Mouse (Mus musculus) liver, adult 2 months (tissue): ENCODE results near the gene Cdh15. TPM values are rescaled to one million over a fixed set of nuclear protein-coding genes. Genes with fewer than 3 reads are reported as not detected.

Source experiments
- DNase-seq: peaks from one replicate; pipeline ENCODE4 v3.0.0-alpha.2; 2011; ENCODE audit warnings: low read depth, low spot score; ENCODE audit errors: extremely low read depth
- H3K27ac ChIP-seq: fragments of 200-500 bp; replicated peaks from 2 replicates; pipeline ENCODE4 v1.5.1; 2012; ENCODE audit warnings: low read depth, mild to moderate bottlenecking, control low read depth, inconsistent platforms, low read length; ENCODE audit not compliant: insufficient read depth
- H3K27me3 ChIP-seq: fragments of 200-500 bp; 2 replicates; pipeline ENCODE4 v1.6.1; 2012; ENCODE audit warnings: mild to moderate bottlenecking, moderate library complexity, low read length, inconsistent platforms; ENCODE audit not compliant: control insufficient read depth, insufficient read depth
- H3K36me3 ChIP-seq: fragments of 200-500 bp; 2 replicates; pipeline ENCODE4 v1.6.1; 2012; ENCODE audit warnings: low read length, inconsistent platforms; ENCODE audit not compliant: control insufficient read depth, insufficient read depth
- H3K4me1 ChIP-seq: fragments of 200-500 bp; 2 replicates; pipeline ENCODE4 v1.6.1; 2011; ENCODE audit warnings: low read length; ENCODE audit not compliant: control insufficient read depth, insufficient read depth
- H3K4me3 ChIP-seq: fragments of 200-500 bp; 2 replicates; pipeline ENCODE4 v1.5.1; 2011; ENCODE audit warnings: low read depth, mild to moderate bottlenecking, control low read depth, low read length, moderate library complexity; ENCODE audit not compliant: insufficient read depth
- H3K79me2 ChIP-seq: fragments of 200-500 bp; 2 replicates; pipeline ENCODE4 v1.6.1; 2012; ENCODE audit warnings: inconsistent platforms, mild to moderate bottlenecking, low read length, moderate library complexity; ENCODE audit not compliant: control insufficient read depth, insufficient read depth
- H3K9ac ChIP-seq: fragments of 200-500 bp; 2 replicates; pipeline ENCODE4 v1.6.1; 2012; ENCODE audit warnings: low read depth, mild to moderate bottlenecking, control low read depth, inconsistent platforms, low read length
- CTCF ChIP-seq: fragments of 200-500 bp; IDR thresholded peaks from 2 replicates; pipeline ENCODE4 v1.5.1; 2011; ENCODE audit warnings: low read depth, low read length, control low read depth
- POLR2A ChIP-seq: fragments of 200-500 bp; IDR thresholded peaks from 2 replicates; pipeline ENCODE4 v1.6.1; 2011; ENCODE audit warnings: low read length, control low read depth; ENCODE audit not compliant: insufficient read depth; ENCODE audit errors: extremely low read depth
- WGBS: fragments of 180-500 bp; shearing (Covaris S2); methylation state at CpG from one replicate; pipeline ENCODE4 v1.1.7; 2018; 5-methylcytosine and 5-hydroxymethylcytosine counted together
- polyA plus RNA-seq: library from polyadenylated mRNA; depleted of rRNA; stranded (reverse); fragments of >200 nt; gene quantifications from 2 replicates; pipeline ENCODE4 v1.2.3, GENCODE M21; 2012
- total RNA-seq: library from RNA; depleted of rRNA; stranded (reverse); fragments of >200 nt; gene quantifications from 2 replicates; pipeline ENCODE4 v1.2.3, GENCODE M21; 2014

Gene Cdh15
- total and polyA plus RNA-seq, 2 experiments = 0.11 TPM; not detected in 1

DNA sequence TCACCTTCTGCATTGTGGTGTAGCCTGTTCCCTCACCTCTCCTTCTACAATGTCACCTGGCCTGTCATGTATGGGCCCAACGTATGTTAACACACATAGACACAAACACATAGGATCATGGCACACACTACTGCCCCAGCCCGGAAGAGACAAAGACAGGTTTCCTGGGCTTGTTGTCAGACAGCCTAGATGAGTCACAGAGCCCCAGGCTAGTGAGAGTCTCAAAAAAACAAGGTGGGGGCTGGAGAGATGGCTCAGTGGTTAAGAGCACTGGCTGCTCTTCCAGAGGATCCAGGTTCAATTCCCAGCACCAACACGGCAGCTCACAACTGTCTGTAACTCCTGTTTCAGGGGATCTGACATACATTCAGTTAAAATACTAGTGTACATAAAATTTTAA lies 30.5 kb downstream of the Cdh15 start:
- Histone ChIP-seq H3K9ac (no peak overlapping the region), H3K79me2 (no peaks in the 10 kb centered on the region), H3K27ac (no peak overlapping the region), H3K36me3 (peaks cover 4% of the 10 kb centered on the region; the same call in 1 of the 2 replicates), H3K4me1 (no peaks in the 10 kb centered on the region), H3K27me3 (no peaks in the 10 kb centered on the region), H3K4me3 (no peak overlapping the region)
- TF ChIP-seq POLR2A (no peak), CTCF (no peak)
- no peak for DNase-seq
- WGBS = 92% methylated on average over 3 of the region's 3 CpGs

DNA sequence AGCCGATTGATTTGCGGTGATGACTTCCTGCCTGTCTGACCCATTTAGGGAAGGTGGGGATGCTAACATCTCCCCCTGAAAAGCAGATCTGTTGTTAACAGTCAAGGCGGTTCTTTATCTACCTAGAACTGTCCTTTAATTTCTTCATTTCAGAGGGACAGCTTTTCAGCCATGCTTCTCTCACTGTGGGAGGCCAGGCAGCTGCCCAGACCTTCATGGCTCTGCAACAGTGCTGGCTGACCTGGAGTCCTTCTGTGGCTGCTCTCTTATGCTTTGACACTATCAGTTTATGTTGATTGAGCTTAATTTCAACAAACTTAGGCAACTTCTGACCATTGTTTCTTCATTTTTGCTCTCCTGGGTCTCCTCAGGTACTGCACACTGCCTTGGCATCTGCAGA lies 32.5 kb downstream of the Cdh15 start:
- H3K27me3 ChIP-seq = no peaks in the 10 kb centered on the region
- no peak for DNase-seq
- TF ChIP-seq POLR2A (no peak), CTCF (no peak)
- H3K4me3 ChIP-seq = no peak overlapping the region
- H3K9ac ChIP-seq = no peak overlapping the region
- 63% methylated on average over 3 of the region's 3 CpGs for WGBS
- H3K36me3 ChIP-seq = peaks cover 13% of the 10 kb centered on the region
- no peaks in the 10 kb centered on the region for H3K4me1 ChIP-seq
- no peaks in the 10 kb centered on the region for H3K79me2 ChIP-seq
- H3K27ac ChIP-seq = no peak overlapping the region

DNA sequence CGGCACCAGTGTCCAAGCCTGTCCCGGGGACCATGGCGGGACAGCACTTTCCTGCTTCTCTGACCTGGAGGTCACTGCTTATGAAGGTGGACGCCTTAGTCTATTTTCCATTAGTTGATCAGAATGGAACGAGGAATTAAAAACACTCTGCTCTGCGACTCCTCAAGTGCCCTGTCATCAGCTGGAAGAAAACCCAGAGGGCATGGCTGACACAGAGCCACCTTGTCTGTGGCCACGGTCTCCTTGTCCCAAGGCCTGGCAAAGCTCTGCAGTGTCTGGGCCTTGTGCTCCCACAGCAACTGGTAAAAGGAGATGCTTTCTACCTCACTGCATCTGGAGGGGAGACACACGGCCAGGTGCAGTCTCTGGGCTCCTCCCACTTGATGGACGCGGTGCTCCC lies 35.9 kb downstream of the Cdh15 start:
- Histone ChIP-seq H3K27me3 (no peaks in the 10 kb centered on the region), H3K4me3 (no peak overlapping the region), H3K4me1 (no peaks in the 10 kb centered on the region), H3K36me3 (peaks cover 34% of the 10 kb centered on the region), H3K79me2 (no peaks in the 10 kb centered on the region), H3K27ac (no peak overlapping the region), H3K9ac (no peak overlapping the region)
- TF ChIP-seq POLR2A = no peak
- TF ChIP-seq CTCF = no peak
- 91% methylated on average over 10 of the region's 10 CpGs for WGBS
- DNase-seq = no peak

DNA sequence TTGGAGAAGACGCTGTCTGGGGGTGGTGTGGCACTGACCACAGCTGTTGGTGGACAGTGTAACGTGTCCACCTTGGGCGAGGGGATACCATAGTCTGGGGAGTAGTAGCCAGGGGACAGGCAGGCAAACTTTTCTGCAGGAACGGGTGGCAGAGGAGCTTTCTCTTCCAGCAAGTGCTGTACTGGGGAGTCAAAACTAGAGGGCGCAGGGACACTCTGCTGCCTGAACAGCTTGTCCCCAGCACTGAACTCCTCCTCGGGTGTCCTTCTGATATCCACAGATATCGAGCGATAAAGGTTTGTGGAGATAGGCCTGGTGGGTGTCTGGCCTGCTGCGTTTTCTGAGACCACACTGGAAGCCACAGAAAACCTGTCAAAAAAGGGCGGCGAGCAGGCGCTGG lies 43.7 kb downstream of the Cdh15 start:
- peaks cover 44% of the 10 kb centered on the region for H3K36me3 ChIP-seq
- no peaks in the 10 kb centered on the region for H3K4me1 ChIP-seq
- WGBS = 87% methylated on average over 12 of the region's 12 CpGs
- H3K9ac ChIP-seq = no peak overlapping the region
- H3K4me3 ChIP-seq = no peak overlapping the region
- TF ChIP-seq CTCF = 0 out of 2 replicates have a peak, but pooled peaks have one; percentile 37
- no peak for TF ChIP-seq POLR2A
- no peaks in the 10 kb centered on the region for H3K27me3 ChIP-seq
- no peak overlapping the region for H3K27ac ChIP-seq
- DNase-seq = no peak
- H3K79me2 ChIP-seq = no peaks in the 10 kb centered on the region

DNA sequence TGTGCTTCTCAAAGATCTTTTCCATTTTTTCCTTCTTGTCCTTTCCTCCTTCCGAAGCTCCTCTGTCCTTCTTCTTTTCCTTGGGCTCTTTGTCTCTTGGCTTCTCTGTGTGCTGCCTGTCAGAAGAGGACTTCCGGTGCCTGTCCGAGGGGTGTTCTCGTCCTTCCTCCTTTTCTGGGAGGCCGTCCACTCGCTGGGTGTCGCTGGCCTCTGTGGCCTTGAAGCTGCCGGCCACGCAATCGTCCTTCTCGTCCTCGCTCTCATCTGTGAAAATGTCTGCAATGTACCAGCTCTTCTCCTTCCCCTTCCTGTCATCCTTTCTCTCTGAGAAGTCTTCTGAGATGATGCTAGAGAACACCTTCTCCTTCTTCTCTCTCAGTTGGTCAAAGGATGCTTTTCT lies 45.7 kb downstream of the Cdh15 start:
- Histone ChIP-seq H3K9ac (no peak overlapping the region), H3K27ac (no peak overlapping the region), H3K79me2 (no peaks in the 10 kb centered on the region), H3K36me3 (peaks cover 42% of the 10 kb centered on the region), H3K4me3 (no peak overlapping the region), H3K4me1 (peaks cover 4% of the 10 kb centered on the region), H3K27me3 (no peaks in the 10 kb centered on the region)
- TF ChIP-seq CTCF (no peak), POLR2A (no peak)
- DNase-seq = no peak
- WGBS = 69% methylated on average over 12 of the region's 12 CpGs

DNA sequence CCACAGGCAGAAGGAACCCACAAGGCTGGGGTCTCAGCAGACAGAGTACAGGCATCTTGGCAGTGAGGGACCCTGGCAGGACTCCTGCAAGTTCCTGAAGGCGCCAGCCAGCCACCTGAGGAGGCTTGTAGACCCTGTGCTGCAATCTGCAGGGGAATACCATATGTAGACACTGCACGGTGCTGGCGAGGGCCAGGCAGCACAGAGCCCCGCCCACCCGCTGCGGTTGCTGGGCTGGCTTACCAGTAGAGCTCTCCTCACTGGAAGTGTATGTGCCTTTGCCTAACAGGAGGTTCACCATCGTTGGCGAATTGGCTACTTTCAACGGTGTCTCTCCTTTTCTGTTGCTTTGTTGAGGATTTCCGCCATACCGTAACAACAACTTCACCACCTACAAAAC lies 48.6 kb downstream of the Cdh15 start:
- Histone ChIP-seq H3K4me1 (peaks cover 15% of the 10 kb centered on the region), H3K36me3 (peaks cover 36% of the 10 kb centered on the region), H3K27ac (no peak overlapping the region), H3K79me2 (peaks cover 11% of the 10 kb centered on the region; the same call in 1 of the 2 replicates), H3K27me3 (no peaks in the 10 kb centered on the region), H3K4me3 (no peak overlapping the region), H3K9ac (no peak overlapping the region)
- WGBS = 97% methylated on average over 11 of the region's 11 CpGs
- TF ChIP-seq POLR2A = no peak
- TF ChIP-seq CTCF = no peak
- no peak for DNase-seq
